ENCODE assay signal across 25 mouse cellular contexts in genomic region chr19:10846150-10846549, GRCm38 (mm10). TPM values are rescaled to one million over a fixed set of nuclear protein-coding genes. Genes with fewer than 3 reads are reported as not detected.
DNase-seq lines count a peak whose midpoint lies in the region; ATAC-seq and TF ChIP-seq lines count a peak whose summit lies in the region.
"Had no signal": no experiment of that assay in that cellular context is flagged by ENCODE, and none has a peak within 500 bp of the region (broad histone marks: within the 10 kb centered on the region; RNA-seq: fewer than 3 reads in every experiment).

No protein-coding gene starts in this region.

- H3K27ac ChIP-seq in midbrain, embryonic 11.5 days (ENCODE audit: low read depth, low read length): no peak overlapping the region
- no peak overlapping the region for H3K27ac ChIP-seq in midbrain, embryonic 10.5 days (replicated peaks)
- peak overlapping the region; percentile 46 for H3K27ac ChIP-seq in hindbrain, embryonic 13.5 days
- no peak overlapping the region for H3K27ac ChIP-seq in liver, postnatal 0 days (ENCODE audit: low read depth)
- H3K27ac ChIP-seq: embryonic facial prominence, embryonic 13.5 days; heart, embryonic 10.5 days; limb, embryonic 12.5 days had no signal

- TF ChIP-seq EP300 in liver, postnatal 0 days (IDR thresholded peaks at IDR 0.05; ENCODE audit: low read depth): no peak

- H3K4me3 ChIP-seq in midbrain, embryonic 11.5 days (ENCODE audit: low read depth, low read length): no peak overlapping the region
- H3K4me3 ChIP-seq in midbrain, embryonic 10.5 days: no peak overlapping the region
- no peak overlapping the region for H3K4me3 ChIP-seq in hindbrain, embryonic 13.5 days
- H3K4me3 ChIP-seq in liver, postnatal 0 days (ENCODE audit: low read depth, low read length): no peak overlapping the region
- H3K4me3 ChIP-seq: embryonic facial prominence, embryonic 13.5 days; heart, embryonic 10.5 days; limb, embryonic 12.5 days had no signal

- no peak for TF ChIP-seq POLR2A in brain, embryonic 14.5 days (IDR thresholded peaks at IDR 0.05; ENCODE audit: borderline replicate concordance, extremely low read depth, insufficient read depth, insufficient read length, poor library complexity, severe bottlenecking)

- H3K4me1 ChIP-seq in midbrain, embryonic 11.5 days (ENCODE audit: control insufficient read depth, insufficient read depth, low read length): no peaks in the 10 kb centered on the region
- H3K4me1 ChIP-seq in midbrain, embryonic 10.5 days: peaks cover 22% of the 10 kb centered on the region
- peaks cover 27% of the 10 kb centered on the region for H3K4me1 ChIP-seq in hindbrain, embryonic 13.5 days (replicated peaks)
- peaks cover 7% of the 10 kb centered on the region for H3K4me1 ChIP-seq in liver, postnatal 0 days (ENCODE audit: insufficient read depth)
- H3K4me1 ChIP-seq: embryonic facial prominence, embryonic 13.5 days; limb, embryonic 12.5 days had no signal

- H3K9ac ChIP-seq in midbrain, embryonic 11.5 days (ENCODE audit: low read length): no peak overlapping the region
- no peak overlapping the region for H3K9ac ChIP-seq in hindbrain, embryonic 13.5 days
- no peak overlapping the region for H3K9ac ChIP-seq in liver, postnatal 0 days (replicated peaks)
- H3K9ac ChIP-seq: embryonic facial prominence, embryonic 13.5 days; limb, embryonic 12.5 days had no signal

- peak; percentile 57 for DNase-seq in midbrain, embryonic 11.5 days (ENCODE audit: low spot score, missing footprints)
- DNase-seq in midbrain, embryonic 10.5 days (ENCODE audit: low spot score): no peak
- DNase-seq in brain, embryonic 14.5 days (ENCODE audit: low read depth): peak; percentile 23
- peak; percentile 37 for DNase-seq in mesoderm, embryonic 11.5 days (ENCODE audit: low read depth, low spot score)
- DNase-seq in liver, postnatal 0 days: no peak
- no peak for DNase-seq in left cerebral cortex, postnatal 14 days (ENCODE audit: low spot score in 2 of 2)
- DNase-seq: adrenal gland, postnatal 25 days; cerebellum, adult 9-10 months; heart, postnatal 4 days; kidney, adult 9 months; kidney, postnatal 14 days; lung, adult 18-20 months; lung, postnatal 10 days; thymus, adult 2 months; thymus, postnatal 4 days had no signal

- WGBS in midbrain, embryonic 11.5 days: 74% methylated on average over 7 of the region's 7 CpGs
- WGBS in midbrain, embryonic 10.5 days: 81% methylated on average over 7 of the region's 7 CpGs
- WGBS in hindbrain, embryonic 13.5 days: 47% methylated on average over 7 of the region's 7 CpGs
- WGBS in liver, postnatal 0 days (ENCODE audit: insufficient replicate concordance): 83% methylated on average over 7 of the region's 7 CpGs

- intact Hi-C loops in left cerebral cortex, postnatal 14 days (cut with DNase I): no loop called here

- H3K9me3 ChIP-seq in midbrain, embryonic 11.5 days (ENCODE audit: control insufficient read depth, low read length): no peaks in the 10 kb centered on the region
- no peaks in the 10 kb centered on the region for H3K9me3 ChIP-seq in midbrain, embryonic 10.5 days (replicated peaks)
- no peaks in the 10 kb centered on the region for H3K9me3 ChIP-seq in hindbrain, embryonic 13.5 days
- H3K9me3 ChIP-seq in liver, postnatal 0 days (ENCODE audit: low read length): no peaks in the 10 kb centered on the region
- H3K9me3 ChIP-seq: embryonic facial prominence, embryonic 13.5 days; heart, embryonic 10.5 days; limb, embryonic 12.5 days had no signal

- no peak for TF ChIP-seq CTCF in brain, embryonic 14.5 days (IDR thresholded peaks at IDR 0.05; ENCODE audit: borderline replicate concordance, extremely low read depth, insufficient read depth, insufficient read length)
- no peak for TF ChIP-seq CTCF in liver, postnatal 0 days (IDR thresholded peaks at IDR 0.05; ENCODE audit: low read depth)

- no peaks in the 10 kb centered on the region for H3K36me3 ChIP-seq in midbrain, embryonic 11.5 days (ENCODE audit: control insufficient read depth, insufficient read depth, low read length)
- H3K36me3 ChIP-seq in midbrain, embryonic 10.5 days: no peaks in the 10 kb centered on the region
- H3K36me3 ChIP-seq in hindbrain, embryonic 13.5 days: no peaks in the 10 kb centered on the region
- no peaks in the 10 kb centered on the region for H3K36me3 ChIP-seq in liver, postnatal 0 days (replicated peaks; ENCODE audit: insufficient read depth, low read length)
- H3K36me3 ChIP-seq: embryonic facial prominence, embryonic 13.5 days; heart, embryonic 10.5 days; limb, embryonic 12.5 days had no signal

- H3K4me2 ChIP-seq in midbrain, embryonic 11.5 days: no peak overlapping the region
- no peak overlapping the region for H3K4me2 ChIP-seq in hindbrain, embryonic 13.5 days
- H3K4me2 ChIP-seq in liver, postnatal 0 days (ENCODE audit: low read depth, low read length): no peak overlapping the region
- H3K4me2 ChIP-seq: embryonic facial prominence, embryonic 13.5 days; limb, embryonic 12.5 days; liver, embryonic 11.5 days had no signal

- ATAC-seq in midbrain, embryonic 11.5 days (ENCODE audit: low FRiP score): no peak
- ATAC-seq in hindbrain, embryonic 13.5 days (ENCODE audit: low FRiP score): peak; percentile 52
- ATAC-seq in liver, postnatal 0 days: no peak
- ATAC-seq: forebrain, embryonic 14.5 days; intestine, embryonic 16.5 days had no signal

- no peaks in the 10 kb centered on the region; the same call in 1 of the 2 replicates for H3K27me3 ChIP-seq in midbrain, embryonic 11.5 days (ENCODE audit: control insufficient read depth, insufficient read depth, low read length)
- H3K27me3 ChIP-seq in midbrain, embryonic 10.5 days (ENCODE audit: low read depth, poor library complexity, severe bottlenecking): peaks cover 17% of the 10 kb centered on the region
- no peaks in the 10 kb centered on the region for H3K27me3 ChIP-seq in hindbrain, embryonic 13.5 days
- H3K27me3 ChIP-seq in liver, postnatal 0 days (ENCODE audit: insufficient read depth, low read length): no peaks in the 10 kb centered on the region

RNA-seq across cellular contexts. Expression of gene Slc15a3, which starts 6.6 kb away (rescaled TPM):
- 0.18 and 0.25 TPM in 2 replicates for polyA plus RNA-seq in midbrain, embryonic 11.5 days (2014; fragmentation: Nextera tagmentation; extraction: Ambion mirVana)
- polyA plus RNA-seq in midbrain, embryonic 10.5 days (2016; fragmentation: Nextera tagmentation; extraction: Ambion mirVana): 0.20 TPM in 2 replicates
- polyA plus RNA-seq in brain, embryonic 14.5 days (2012; rRNA removed): 0.61 and 1.0 TPM in 2 replicates
- 0.25 and 0.36 TPM in 2 replicates for polyA plus RNA-seq in hindbrain, embryonic 13.5 days (2015; fragmentation: Nextera tagmentation; extraction: Ambion mirVana)
- 4.2 and 4.4 TPM in 2 replicates for polyA plus RNA-seq in liver, postnatal 0 days (2015; fragmentation: Nextera tagmentation; extraction: Ambion mirVana)
- 1 to 10 TPM; 1.4 to 1.5 TPM for total RNA-seq in left cerebral cortex, postnatal 14 days (2021)

RNA-seq across cellular contexts. Expression of gene Cd6, which starts 16.3 kb away (rescaled TPM):
- polyA plus RNA-seq in midbrain, embryonic 11.5 days (2014; fragmentation: Nextera tagmentation; extraction: Ambion mirVana): not detected in 2 replicates
- polyA plus RNA-seq in midbrain, embryonic 10.5 days (2016; fragmentation: Nextera tagmentation; extraction: Ambion mirVana): not detected in 2 replicates
- not detected in 2 replicates for polyA plus RNA-seq in brain, embryonic 14.5 days (2012; rRNA removed)
- not detected in 2 replicates for polyA plus RNA-seq in hindbrain, embryonic 13.5 days (2015; fragmentation: Nextera tagmentation; extraction: Ambion mirVana)
- polyA plus RNA-seq in liver, postnatal 0 days (2015; fragmentation: Nextera tagmentation; extraction: Ambion mirVana): 0.11 TPM in 1 of 2 replicates, not detected in the other
- 1 to 10 TPM; 1.3 to 1.5 TPM for total RNA-seq in left cerebral cortex, postnatal 14 days (2021)
- total RNA-seq: adrenal gland, postnatal 25 days; gastrocnemius, adult 8-10 months had no signal
- polyA plus RNA-seq: forebrain, embryonic 14.5 days; heart, embryonic 10.5 days; limb, embryonic 12.5 days; liver, embryonic 11.5 days; neural tube, embryonic 11.5 days had no signal

RNA-seq across cellular contexts. Expression of gene Tmem132a, which starts 23.6 kb away (rescaled TPM):
- 51.3 and 58.3 TPM in 2 replicates for polyA plus RNA-seq in midbrain, embryonic 11.5 days (2014; fragmentation: Nextera tagmentation; extraction: Ambion mirVana)
- 111 and 122 TPM in 2 replicates for polyA plus RNA-seq in midbrain, embryonic 10.5 days (2016; fragmentation: Nextera tagmentation; extraction: Ambion mirVana)
- polyA plus RNA-seq in brain, embryonic 14.5 days (2012; rRNA removed): 292 and 301 TPM in 2 replicates
- 174 and 180 TPM in 2 replicates for polyA plus RNA-seq in hindbrain, embryonic 13.5 days (2015; fragmentation: Nextera tagmentation; extraction: Ambion mirVana)
- 2.0 and 2.1 TPM in 2 replicates for polyA plus RNA-seq in liver, postnatal 0 days (2015; fragmentation: Nextera tagmentation; extraction: Ambion mirVana)
- total RNA-seq in left cerebral cortex, postnatal 14 days (2021): 100 to 1,000 TPM; 344 to 360 TPM
- total RNA-seq: monocyte, adult 5-6 weeks had no signal

RNA-seq across cellular contexts. Expression of gene Tmem109, which starts 35.7 kb away (rescaled TPM):
- polyA plus RNA-seq in midbrain, embryonic 11.5 days (2014; fragmentation: Nextera tagmentation; extraction: Ambion mirVana): 38.7 and 41.2 TPM in 2 replicates
- 50.1 and 53.0 TPM in 2 replicates for polyA plus RNA-seq in midbrain, embryonic 10.5 days (2016; fragmentation: Nextera tagmentation; extraction: Ambion mirVana)
- 41.9 and 47.1 TPM in 2 replicates for polyA plus RNA-seq in brain, embryonic 14.5 days (2012; rRNA removed)
- 34.2 and 34.3 TPM in 2 replicates for polyA plus RNA-seq in hindbrain, embryonic 13.5 days (2015; fragmentation: Nextera tagmentation; extraction: Ambion mirVana)
- 12.8 and 13.2 TPM in 2 replicates for polyA plus RNA-seq in liver, postnatal 0 days (2015; fragmentation: Nextera tagmentation; extraction: Ambion mirVana)
- total RNA-seq in left cerebral cortex, postnatal 14 days (2021): 10 to 100 TPM; 41.0 to 48.8 TPM

RNA-seq across cellular contexts. Expression of gene Prpf19, which starts 48.9 kb away (rescaled TPM):
- polyA plus RNA-seq in midbrain, embryonic 11.5 days (2014; fragmentation: Nextera tagmentation; extraction: Ambion mirVana): 52.7 and 58.4 TPM in 2 replicates
- polyA plus RNA-seq in midbrain, embryonic 10.5 days (2016; fragmentation: Nextera tagmentation; extraction: Ambion mirVana): 35.8 and 37.2 TPM in 2 replicates
- polyA plus RNA-seq in brain, embryonic 14.5 days (2012; rRNA removed): 341 and 452 TPM in 2 replicates
- 40.2 and 42.9 TPM in 2 replicates for polyA plus RNA-seq in hindbrain, embryonic 13.5 days (2015; fragmentation: Nextera tagmentation; extraction: Ambion mirVana)
- polyA plus RNA-seq in liver, postnatal 0 days (2015; fragmentation: Nextera tagmentation; extraction: Ambion mirVana): 10.2 and 12.7 TPM in 2 replicates
- 100 to 1,000 TPM; 185 to 190 TPM for total RNA-seq in left cerebral cortex, postnatal 14 days (2021)

Comparison
In these comparisons a context has a peak if more than half of its experiments do, and no peak if none do; other contexts are left out.
1. DNase-seq: peak in midbrain, embryonic 11.5 days (single experiment), brain, embryonic 14.5 days (single experiment) and mesoderm, embryonic 11.5 days (single experiment); none in midbrain, embryonic 10.5 days (single experiment), liver, postnatal 0 days (single experiment) and left cerebral cortex, postnatal 14 days (0 of 2).
2. RNA of gene Tmem132a, which starts 23.6 kb away (polyA plus RNA-seq): 292 to 301 TPM in brain, embryonic 14.5 days, 174 to 180 TPM in hindbrain, embryonic 13.5 days, 111 to 122 TPM in midbrain, embryonic 10.5 days and 51.3 to 58.3 TPM in midbrain, embryonic 11.5 days; 2.0 to 2.1 TPM in liver, postnatal 0 days; every median in the first group is over 10 times any median in the second.